Mouse (Mus musculus): ENCODE results near the gene Tes3-ps.

- TF ChIP-seq POLR2A (IDR thresholded peaks at IDR 0.05; ENCODE audit: low read depth, low read length) (no peak), CTCF (conservative IDR thresholded peaks at IDR 0.05; ENCODE audit: insufficient read depth, insufficient read length, low read depth, low read length) (no peak)
Observed at GRCm38 (mm10) chr13:49479399-49479798, 13.7 kb upstream of the Tes3-ps start.

Measured in kidney, adult 2 months (tissue).